Mouse (Mus musculus) embryo, embryonic 10 days (tissue): ENCODE results near the gene Arhgap31.
A peak's percentile ranks its signal among the peaks of the same experiment; 100 is the strongest.
"Not testable (repeated sequence)": the region's sequence is repeated elsewhere in the genome, so short reads cannot be mapped to it uniquely, and the experiment has no call there.

ENCODE experiments used
- DNase-seq: peaks from one replicate; pipeline ENCODE4 v3.0.0-alpha.2; 2015; ENCODE audit warnings: low spot score

Arhgap31 gene

GRCm38 (mm10) chr16:38728576-38729132 is 15.6 kb upstream of the Arhgap31 start:
- DNase-seq, result no peak

DNA sequence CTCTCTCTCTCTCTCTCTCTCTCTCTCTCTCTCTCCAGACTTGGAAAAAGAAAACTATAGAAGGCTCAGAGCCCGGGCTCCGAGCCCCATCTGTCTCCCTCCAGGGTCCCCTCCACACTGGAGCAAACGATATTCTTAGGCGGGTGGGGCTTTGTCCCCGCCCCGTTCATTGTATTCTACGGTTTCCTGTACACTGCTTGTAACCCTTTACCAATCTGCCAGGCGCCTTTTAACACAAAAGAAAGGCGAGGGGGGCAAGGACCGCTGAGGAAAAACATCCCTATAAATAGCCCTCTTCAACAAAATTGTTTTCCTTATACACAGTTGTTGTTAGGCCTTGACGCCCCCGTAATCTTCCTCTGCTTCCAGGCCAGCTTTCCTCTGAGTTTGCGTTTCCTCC is 11.9 kb upstream of the Arhgap31 start:
- no peak for DNase-seq

GRCm38 (mm10) chr16:38724256-38724655 is 11.2 kb upstream of the Arhgap31 start:
- no peak for DNase-seq

DNA sequence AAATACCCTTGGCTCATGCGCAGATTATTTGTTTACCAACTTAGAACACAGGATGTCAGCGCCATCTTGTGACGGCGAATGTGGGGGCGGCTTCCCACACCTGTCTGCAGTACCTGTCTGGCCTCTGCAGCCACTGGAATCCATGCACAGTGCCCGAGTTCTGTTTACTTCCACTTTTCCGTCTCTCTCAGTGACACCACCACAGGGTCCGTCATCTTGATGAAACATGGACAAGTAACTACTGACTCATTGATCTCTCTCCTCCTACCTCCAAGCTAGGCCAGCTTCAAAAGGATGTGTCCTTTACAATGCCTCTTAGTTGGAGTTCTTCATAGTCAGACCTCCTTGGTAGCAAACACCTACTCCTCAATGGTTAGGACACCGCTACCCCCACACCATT is 8.3 kb upstream of the Arhgap31 start:
- no peak for DNase-seq

DNA sequence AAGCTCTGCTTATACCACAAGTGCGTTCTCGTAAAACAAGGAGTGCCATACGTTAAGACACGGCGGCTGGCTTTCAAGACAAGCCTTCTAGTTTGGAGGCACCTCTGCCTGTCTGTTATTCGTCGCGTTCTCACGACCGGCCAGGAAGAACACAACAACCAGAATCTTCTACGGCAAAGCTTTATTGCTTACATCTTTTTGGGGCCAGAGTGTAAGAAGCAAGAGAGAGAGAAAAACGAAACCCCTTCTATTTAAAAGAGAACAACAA is 1.1 kb upstream of the Arhgap31 start:
- DNase-seq, result not testable (repeated sequence)

GRCm38 (mm10) chr16:38713404-38714258 is 557 bp upstream of the Arhgap31 start:
- DNase-seq, result peak; percentile 32

DNA sequence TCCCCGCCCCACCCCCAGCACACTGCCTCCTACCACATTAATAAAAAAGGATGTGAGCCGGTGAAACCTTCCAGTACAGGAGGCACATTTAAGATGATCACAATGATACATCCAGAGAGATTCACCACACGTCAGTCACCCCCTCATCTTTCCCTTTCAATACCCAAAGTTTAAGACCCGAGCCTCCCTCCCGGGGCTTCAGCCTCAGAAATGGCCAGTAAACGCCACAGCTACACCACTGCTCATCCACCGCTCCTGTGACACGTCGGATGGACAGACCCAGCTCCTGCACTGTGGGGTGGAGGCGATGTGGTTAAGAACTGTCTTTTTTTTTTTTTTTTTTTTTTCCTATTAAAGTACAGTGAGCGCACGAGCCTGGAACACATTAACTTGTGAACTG is 969 bp downstream of the Arhgap31 start:
- peak; percentile 41 for DNase-seq

DNA sequence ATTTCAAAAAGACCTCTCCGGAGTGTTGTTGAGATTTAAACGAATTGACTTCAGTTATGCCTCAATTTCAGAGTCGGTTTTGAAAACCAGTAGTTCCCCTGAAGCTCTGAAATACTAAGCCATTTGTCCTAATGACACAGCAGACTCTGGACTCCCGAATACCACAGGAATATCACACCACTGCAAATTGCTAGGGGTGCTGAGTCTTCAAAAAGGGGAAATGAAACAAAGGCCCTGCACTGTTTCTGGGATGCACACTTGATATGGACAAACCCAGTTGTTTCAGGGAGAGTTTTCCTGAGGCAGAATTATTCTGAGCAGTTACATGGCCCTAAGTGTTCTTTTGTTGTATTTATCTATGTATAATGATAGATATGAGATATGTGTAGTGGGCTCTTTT is 1.8 kb downstream of the Arhgap31 start:
- DNase-seq, result no peak

DNA sequence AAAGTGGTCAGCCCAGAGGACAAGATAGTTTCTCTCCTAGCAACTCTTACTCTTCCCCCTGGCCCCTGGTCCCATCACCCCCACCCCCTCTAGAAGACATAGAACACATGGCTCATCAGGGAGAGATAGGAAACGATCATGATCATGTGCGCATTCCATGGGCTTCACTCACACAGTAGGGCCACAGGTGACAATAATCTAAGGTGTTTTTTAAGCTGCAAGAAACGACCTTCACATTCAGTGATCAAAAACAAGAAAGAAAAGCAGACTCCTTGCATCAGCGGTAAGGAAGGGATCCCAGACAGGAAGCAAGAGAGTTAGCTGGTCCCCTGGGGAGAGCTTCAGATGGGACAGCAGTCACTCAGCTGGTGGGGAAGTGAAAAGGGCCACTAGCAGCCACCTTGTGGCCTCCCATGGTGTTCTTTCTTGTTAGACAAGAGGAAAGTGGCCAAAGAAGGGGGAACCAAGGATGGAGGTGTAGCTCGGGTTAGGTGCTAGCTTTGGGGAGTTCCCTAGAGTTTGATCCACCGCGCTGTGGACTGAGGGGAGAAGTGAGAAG is 4.0 kb downstream of the Arhgap31 start:
- no peak for DNase-seq

- DNase-seq, result no peak
These were observed 6.3 kb downstream of the Arhgap31 start for GRCm38 (mm10) chr16:38706782-38707181.

GRCm38 (mm10) chr16:38705531-38706281 is 7.4 kb downstream of the Arhgap31 start:
- DNase-seq, result no peak

DNA sequence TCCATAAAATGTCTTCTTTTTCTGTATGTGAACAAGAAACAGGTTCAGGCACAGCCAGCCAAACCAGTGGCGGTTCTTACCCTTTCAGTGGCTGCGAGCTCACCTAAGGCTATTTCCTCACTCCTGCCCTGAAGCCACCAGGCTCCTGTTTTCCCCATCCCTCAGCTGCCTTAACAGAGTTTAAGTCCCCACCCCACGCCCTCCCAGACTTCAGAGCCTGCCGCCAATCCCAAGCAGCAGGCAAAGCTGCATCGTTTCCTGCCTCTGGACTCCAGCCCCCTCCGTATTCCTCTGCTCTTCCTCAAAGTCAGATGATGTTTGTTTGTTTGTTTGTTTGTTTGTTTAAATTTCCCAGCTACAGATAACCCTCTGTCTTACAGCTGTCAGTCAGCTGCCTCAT is 9.6 kb downstream of the Arhgap31 start:
- DNase-seq, result peak; percentile 23

- no peak for DNase-seq
These were observed 10.8 kb downstream of the Arhgap31 start for GRCm38 (mm10) chr16:38702316-38702715.

- DNase-seq, result peak; percentile 58
These were observed 11.4 kb downstream of the Arhgap31 start for GRCm38 (mm10) chr16:38701492-38702185.

- no peak for DNase-seq
These were observed 12.5 kb downstream of the Arhgap31 start for GRCm38 (mm10) chr16:38700392-38701162.

DNA sequence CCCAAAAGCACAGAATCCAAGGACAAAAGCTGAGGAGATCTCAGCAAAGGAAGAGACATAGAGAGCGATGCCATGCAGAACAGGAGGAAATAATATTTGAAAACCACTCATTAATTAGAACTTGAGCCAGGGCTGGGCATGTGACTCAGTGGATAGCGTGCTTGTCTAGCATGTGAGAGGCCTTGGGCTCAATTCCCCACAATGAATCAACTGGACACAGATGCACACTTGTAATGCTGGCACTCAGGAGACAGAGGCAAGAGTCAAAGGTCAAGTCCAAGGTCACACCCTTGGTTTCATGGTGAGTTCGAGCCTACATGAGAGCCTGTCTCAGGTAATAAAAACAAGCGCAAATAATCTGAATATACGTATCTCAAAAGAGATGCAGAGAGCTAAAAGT is 15.5 kb downstream of the Arhgap31 start:
- DNase-seq, result no peak

GRCm38 (mm10) chr16:38695557-38695956 is 17.5 kb downstream of the Arhgap31 start:
- no peak for DNase-seq

DNA sequence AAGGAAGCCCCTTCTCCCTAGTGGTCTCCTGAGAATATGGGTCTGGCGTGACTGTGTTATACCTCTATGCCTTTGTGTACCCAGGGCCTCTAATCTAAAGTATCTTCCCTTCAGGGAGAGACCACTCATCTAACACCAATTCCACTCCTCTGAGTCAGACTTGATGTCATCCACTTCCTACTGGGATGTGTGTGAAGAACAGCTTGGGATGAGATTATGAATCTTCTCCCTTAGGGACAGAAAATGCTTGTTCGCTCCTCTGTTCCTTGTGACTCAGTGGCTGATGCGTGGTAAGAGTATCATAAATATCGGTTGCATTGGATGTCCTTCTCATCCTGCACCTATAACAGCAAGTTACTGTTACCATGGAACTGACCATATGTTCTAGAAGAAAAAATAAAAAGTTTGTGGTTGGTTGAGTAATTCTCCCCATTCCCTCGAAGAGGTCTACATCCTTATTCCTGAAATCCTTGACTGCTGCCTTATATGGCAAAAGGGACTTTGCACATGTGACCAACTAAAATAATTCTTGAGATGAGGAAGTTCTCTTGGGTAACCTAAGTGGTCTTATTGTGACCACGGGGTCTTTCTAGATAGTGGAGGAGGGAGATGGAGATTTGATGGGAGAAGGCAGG is 18.1 kb downstream of the Arhgap31 start:
- no peak for DNase-seq

DNA sequence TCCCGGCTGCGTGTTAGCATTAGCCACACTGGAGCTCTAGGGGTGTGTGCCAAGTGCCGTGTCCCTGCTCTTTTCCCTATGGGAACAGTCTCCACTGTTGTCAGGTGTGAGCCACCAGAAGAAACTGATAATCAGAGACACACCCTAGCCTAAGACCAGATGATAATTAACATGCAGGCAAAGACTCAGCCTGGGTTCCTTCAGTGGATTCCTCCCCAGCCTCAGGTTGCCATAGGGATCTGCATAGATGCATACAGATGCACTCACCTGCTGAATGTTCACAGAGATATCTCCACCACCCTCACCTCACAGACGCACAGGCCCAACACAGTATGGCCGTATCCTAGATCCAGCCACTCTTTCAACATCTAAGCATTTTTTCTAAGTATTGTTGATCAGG is 22.6 kb downstream of the Arhgap31 start:
- DNase-seq, result no peak

- DNase-seq, result no peak
These were observed 23.3 kb downstream of the Arhgap31 start for GRCm38 (mm10) chr16:38689786-38690185.
